Mouse (Mus musculus): ENCODE measurements at regions not wholly inside any gene's neighbourhood (a gene's known extent, or its start where the extent isn't known, plus 50 kb on each side); places are given as distances from the start of the nearest gene placed in this dataset.
A peak's percentile ranks its signal among the peaks of the same experiment; 100 is the strongest.

- DNase-seq (ENCODE audit: extremely low spot score in 1 of 2, low spot score in 1 of 2), result no peak
Observed at GRCm38 (mm10) chr9:30167223-30167622, 204.3 kb upstream of the Ntm start.

- no peak for DNase-seq (ENCODE audit: extremely low spot score in 1 of 2, low spot score in 1 of 2)
Observed at GRCm38 (mm10) chr9:30174646-30175045, 211.7 kb upstream of the Ntm start.

- no peak for DNase-seq (ENCODE audit: extremely low spot score in 1 of 2, low spot score in 1 of 2)
Observed at GRCm38 (mm10) chr9:30175376-30175775, 212.4 kb upstream of the Ntm start.

GRCm38 (mm10) chr9:30183409-30183808 is 220.5 kb upstream of the Ntm start:
- DNase-seq (ENCODE audit: extremely low spot score in 1 of 2, low spot score in 1 of 2), result no peak

GRCm38 (mm10) chr9:30184996-30185763 is 222.2 kb upstream of the Ntm start:
- no peak for DNase-seq (ENCODE audit: extremely low spot score in 1 of 2, low spot score in 1 of 2)

- no peak for DNase-seq (ENCODE audit: extremely low spot score in 1 of 2, low spot score in 1 of 2)
Observed at GRCm38 (mm10) chr9:30186261-30186660, 223.3 kb upstream of the Ntm start.

GRCm38 (mm10) chr9:30190078-30190477 is 227.1 kb upstream of the Ntm start:
- DNase-seq (ENCODE audit: extremely low spot score in 1 of 2, low spot score in 1 of 2), result no peak

- peak; percentile 56 to 76 for DNase-seq (ENCODE audit: extremely low spot score in 1 of 2, low spot score in 1 of 2)
Observed at GRCm38 (mm10) chr9:30191119-30191518, 228.2 kb upstream of the Ntm start.

GRCm38 (mm10) chr9:30191902-30192301 is 229.0 kb upstream of the Ntm start:
- DNase-seq (ENCODE audit: extremely low spot score in 1 of 2, low spot score in 1 of 2), result peak; percentile 6 to 53

- peak in 1 of 2 experiments; percentile 31 for DNase-seq (ENCODE audit: extremely low spot score in 1 of 2, low spot score in 1 of 2)
Observed at GRCm38 (mm10) chr9:30194866-30195265, 231.9 kb upstream of the Ntm start.

- no peak for DNase-seq (ENCODE audit: extremely low spot score in 1 of 2, low spot score in 1 of 2)
Observed at GRCm38 (mm10) chr9:30202411-30202810, 224.5 kb upstream of the Snx19 start.

- peak in 1 of 2 experiments; percentile 40 for DNase-seq (ENCODE audit: extremely low spot score in 1 of 2, low spot score in 1 of 2)
Observed at GRCm38 (mm10) chr9:30207631-30208030, 219.3 kb upstream of the Snx19 start.

GRCm38 (mm10) chr9:30209806-30210205 is 217.1 kb upstream of the Snx19 start:
- no peak for DNase-seq (ENCODE audit: extremely low spot score in 1 of 2, low spot score in 1 of 2)

- DNase-seq (ENCODE audit: extremely low spot score in 1 of 2, low spot score in 1 of 2), result peak; percentile 75 to 76
Observed at GRCm38 (mm10) chr9:30212471-30213075, 214.3 kb upstream of the Snx19 start.

GRCm38 (mm10) chr9:30234501-30235163 is 192.3 kb upstream of the Snx19 start:
- peak; percentile 50 to 78 for DNase-seq (ENCODE audit: extremely low spot score in 1 of 2, low spot score in 1 of 2)

GRCm38 (mm10) chr9:30235791-30236190 is 191.1 kb upstream of the Snx19 start:
- DNase-seq (ENCODE audit: extremely low spot score in 1 of 2, low spot score in 1 of 2), result no peak

GRCm38 (mm10) chr9:30242107-30242506 is 184.8 kb upstream of the Snx19 start:
- no peak for DNase-seq (ENCODE audit: extremely low spot score in 1 of 2, low spot score in 1 of 2)

GRCm38 (mm10) chr9:30264533-30265168 is 162.3 kb upstream of the Snx19 start:
- DNase-seq (ENCODE audit: extremely low spot score in 1 of 2, low spot score in 1 of 2), result peak; percentile 27 to 92

GRCm38 (mm10) chr9:30271081-30271480 is 155.8 kb upstream of the Snx19 start:
- DNase-seq (ENCODE audit: extremely low spot score in 1 of 2, low spot score in 1 of 2), result no peak

- no peak for DNase-seq (ENCODE audit: extremely low spot score in 1 of 2, low spot score in 1 of 2)
Observed at GRCm38 (mm10) chr9:30273836-30274235, 153.1 kb upstream of the Snx19 start.

GRCm38 (mm10) chr9:30278231-30278630 is 148.7 kb upstream of the Snx19 start:
- DNase-seq (ENCODE audit: extremely low spot score in 1 of 2, low spot score in 1 of 2), result no peak
